Mouse (Mus musculus): Measurements from ENCODE around the gene Anp32e. TPM values are rescaled to one million over a fixed set of nuclear protein-coding genes. Genes with fewer than 3 reads are reported as not detected.
A peak's percentile ranks its signal among the peaks of the same experiment; 100 is the strongest.

Gene Anp32e
- total RNA-seq, 1 experiment, result 50.8 TPM

DNA sequence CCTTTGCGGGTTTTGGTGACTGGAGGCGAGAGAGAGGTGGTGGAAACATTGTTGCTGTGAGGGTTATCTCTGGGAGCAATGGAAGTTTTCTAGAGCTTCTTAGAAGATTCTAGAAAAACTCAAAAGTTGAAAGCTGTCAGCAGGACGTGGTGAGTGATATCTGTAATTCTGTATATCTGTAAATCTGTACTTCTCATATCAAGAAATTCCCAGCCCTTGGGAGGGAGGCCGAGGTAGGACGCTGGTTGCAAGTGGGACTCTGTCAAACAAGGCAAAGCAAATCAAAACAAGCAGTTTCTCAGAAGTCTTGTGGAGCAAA, 1.4 kb downstream of the Anp32e start:
- no peak for DNase-seq (ENCODE audit: low read depth, low spot score)
- in situ Hi-C loops (cut with MboI; ENCODE audit: low sequenced_read_pairs in 2 of 2, unreplicated experiment in 2 of 2), result no loop called here
- peak overlapping the region; percentile 97 for H3K9ac ChIP-seq (ENCODE audit: insufficient read depth, low read depth, low read length, poor library complexity, severe bottlenecking)
- H3K4me3 ChIP-seq (ENCODE audit: insufficient read depth in 1 of 2, low read depth in 1 of 2, low read length in 2 of 2, poor library complexity in 1 of 2, severe bottlenecking in 1 of 2), result peak overlapping the region; percentile 83 to 99
- H3K9me3 ChIP-seq (ENCODE audit: control insufficient read depth, insufficient read depth, low read depth, low read length), result no peaks in the 10 kb centered on the region
- no peak for TF ChIP-seq MAFK (IDR thresholded peaks at IDR 0.05; ENCODE audit: insufficient read depth, low read depth, low read length)
- no peak for TF ChIP-seq ZC3H11A (IDR thresholded peaks at IDR 0.05; ENCODE audit: borderline replicate concordance, low read depth, low read length)
- TF ChIP-seq HCFC1 (IDR thresholded peaks at IDR 0.05; ENCODE audit: borderline replicate concordance, insufficient read depth, low read length), result no peak
- no peak for TF ChIP-seq CHD2 (IDR thresholded peaks at IDR 0.05; ENCODE audit: low read depth, low read length)
- no peak for TF ChIP-seq ZNF384 (IDR thresholded peaks at IDR 0.05; ENCODE audit: low read depth, low read length)
- peaks cover 1 to 5% of the 10 kb centered on the region in 2 experiments; a peak in 2 of 4 replicates for H3K4me1 ChIP-seq (ENCODE audit: control insufficient read depth in 2 of 2, insufficient read depth in 2 of 2, low read length in 2 of 2, poor library complexity in 1 of 2)
- H3K36me3 ChIP-seq (ENCODE audit: control insufficient read depth, insufficient read depth, low read length, poor library complexity, severe bottlenecking), result peaks cover 11% of the 10 kb centered on the region
- H3K27ac ChIP-seq (ENCODE audit: insufficient read depth, low read depth, low read length, poor library complexity, severe bottlenecking), result no peak overlapping the region

DNA sequence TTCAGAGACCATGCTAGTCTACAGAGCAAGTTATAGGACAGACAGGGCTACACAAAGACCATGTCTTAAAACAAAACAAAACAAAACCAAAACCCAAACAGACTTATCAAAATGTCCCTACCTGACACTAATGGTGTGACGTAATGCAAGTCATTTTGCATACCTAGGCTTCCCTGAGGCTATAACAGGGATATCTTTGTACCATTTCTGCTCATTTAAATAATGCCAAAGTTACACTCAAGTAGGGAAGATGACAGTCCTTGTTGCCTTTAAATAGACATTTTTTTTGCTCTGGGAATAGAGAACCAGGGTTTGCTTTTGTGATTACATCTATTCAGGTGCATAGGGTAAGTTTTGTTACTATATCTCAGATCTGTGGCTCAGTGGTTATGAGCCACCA, 2.4 kb downstream of the Anp32e start:
- Histone ChIP-seq H3K9me3 (ENCODE audit: control insufficient read depth, insufficient read depth, low read depth, low read length) (no peaks in the 10 kb centered on the region), H3K4me3 (ENCODE audit: insufficient read depth in 1 of 2, low read depth in 1 of 2, low read length in 2 of 2, poor library complexity in 1 of 2, severe bottlenecking in 1 of 2) (no peak overlapping the region), H3K36me3 (ENCODE audit: control insufficient read depth, insufficient read depth, low read length, poor library complexity, severe bottlenecking) (peaks cover 13% of the 10 kb centered on the region), H3K27ac (ENCODE audit: insufficient read depth, low read depth, low read length, poor library complexity, severe bottlenecking) (no peak overlapping the region), H3K9ac (ENCODE audit: insufficient read depth, low read depth, low read length, poor library complexity, severe bottlenecking) (no peak overlapping the region), H3K4me1 (ENCODE audit: control insufficient read depth in 2 of 2, insufficient read depth in 2 of 2, low read length in 2 of 2, poor library complexity in 1 of 2) (peaks cover 1 to 5% of the 10 kb centered on the region in 2 experiments; a peak in 2 of 4 replicates)
- no peak for DNase-seq (ENCODE audit: low read depth, low spot score)
- in situ Hi-C loops (cut with MboI; ENCODE audit: low sequenced_read_pairs in 2 of 2, unreplicated experiment in 2 of 2), result no loop called here
- TF ChIP-seq CHD2 (IDR thresholded peaks at IDR 0.05; ENCODE audit: low read depth, low read length) (no peak), ZC3H11A (IDR thresholded peaks at IDR 0.05; ENCODE audit: borderline replicate concordance, low read depth, low read length) (no peak), MAFK (IDR thresholded peaks at IDR 0.05; ENCODE audit: insufficient read depth, low read depth, low read length) (no peak), HCFC1 (IDR thresholded peaks at IDR 0.05; ENCODE audit: borderline replicate concordance, insufficient read depth, low read length) (no peak), ZNF384 (IDR thresholded peaks at IDR 0.05; ENCODE audit: low read depth, low read length) (no peak)

DNA sequence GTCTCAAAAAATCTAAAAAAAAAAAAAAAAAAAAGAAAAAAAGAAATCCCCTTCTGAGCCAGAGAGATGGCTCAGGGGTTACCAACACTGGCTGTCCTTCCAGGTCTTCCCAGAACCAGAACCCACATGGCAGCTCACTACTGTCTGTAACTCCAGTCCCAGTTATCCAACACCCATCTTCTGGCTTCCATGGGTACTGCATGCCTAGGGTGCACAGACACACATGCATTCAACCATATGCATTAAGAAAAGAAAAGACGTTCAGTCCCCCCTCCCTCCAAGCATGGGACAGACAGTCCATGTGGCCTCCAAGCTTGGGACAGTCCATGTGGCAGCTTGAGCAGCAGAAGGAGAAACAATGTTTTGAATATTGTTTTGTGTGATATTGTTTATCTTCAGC, 3.1 kb downstream of the Anp32e start:
- Histone ChIP-seq H3K36me3 (ENCODE audit: control insufficient read depth, insufficient read depth, low read length, poor library complexity, severe bottlenecking) (peaks cover 19% of the 10 kb centered on the region), H3K4me3 (ENCODE audit: insufficient read depth in 1 of 2, low read depth in 1 of 2, low read length in 2 of 2, poor library complexity in 1 of 2, severe bottlenecking in 1 of 2) (no peak overlapping the region), H3K27ac (ENCODE audit: insufficient read depth, low read depth, low read length, poor library complexity, severe bottlenecking) (no peak overlapping the region), H3K9ac (ENCODE audit: insufficient read depth, low read depth, low read length, poor library complexity, severe bottlenecking) (no peak overlapping the region), H3K4me1 (ENCODE audit: control insufficient read depth in 2 of 2, insufficient read depth in 2 of 2, low read length in 2 of 2, poor library complexity in 1 of 2) (peaks cover 1 to 5% of the 10 kb centered on the region in 2 experiments; a peak in 2 of 4 replicates), H3K9me3 (ENCODE audit: control insufficient read depth, insufficient read depth, low read depth, low read length) (no peaks in the 10 kb centered on the region)
- in situ Hi-C loops (cut with MboI; ENCODE audit: low sequenced_read_pairs in 2 of 2, unreplicated experiment in 2 of 2), result no loop called here
- no peak for TF ChIP-seq ZNF384 (IDR thresholded peaks at IDR 0.05; ENCODE audit: low read depth, low read length)
- no peak for TF ChIP-seq HCFC1 (IDR thresholded peaks at IDR 0.05; ENCODE audit: borderline replicate concordance, insufficient read depth, low read length)
- no peak for TF ChIP-seq CHD2 (IDR thresholded peaks at IDR 0.05; ENCODE audit: low read depth, low read length)
- no peak for TF ChIP-seq MAFK (IDR thresholded peaks at IDR 0.05; ENCODE audit: insufficient read depth, low read depth, low read length)
- no peak for TF ChIP-seq ZC3H11A (IDR thresholded peaks at IDR 0.05; ENCODE audit: borderline replicate concordance, low read depth, low read length)
- no peak for DNase-seq (ENCODE audit: low read depth, low spot score)

DNA sequence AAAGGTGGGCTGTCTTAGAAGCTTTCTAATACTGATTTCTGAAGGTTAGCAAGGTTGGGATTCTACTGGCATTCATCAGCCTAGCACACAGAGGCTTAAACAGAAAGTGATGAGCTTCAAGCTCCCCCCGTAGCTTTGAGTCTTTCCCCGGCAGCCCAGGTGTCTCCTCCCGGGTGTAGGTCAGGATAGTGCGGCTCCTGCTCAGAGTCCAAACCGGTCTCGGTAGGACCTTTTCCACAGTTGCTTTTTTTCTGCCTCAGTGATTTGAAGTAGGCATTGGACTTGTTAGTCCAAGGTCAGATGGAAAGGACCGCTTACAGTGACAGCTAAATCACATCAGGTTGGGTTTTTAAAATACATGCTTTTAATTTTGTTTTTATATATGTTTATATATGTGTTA, 3.5 kb downstream of the Anp32e start:
- TF ChIP-seq CHD2 (IDR thresholded peaks at IDR 0.05; ENCODE audit: low read depth, low read length) (no peak), MAFK (IDR thresholded peaks at IDR 0.05; ENCODE audit: insufficient read depth, low read depth, low read length) (no peak), ZNF384 (IDR thresholded peaks at IDR 0.05; ENCODE audit: low read depth, low read length) (no peak), HCFC1 (IDR thresholded peaks at IDR 0.05; ENCODE audit: borderline replicate concordance, insufficient read depth, low read length) (no peak), ZC3H11A (IDR thresholded peaks at IDR 0.05; ENCODE audit: borderline replicate concordance, low read depth, low read length) (no peak)
- peaks cover 23% of the 10 kb centered on the region for H3K36me3 ChIP-seq (ENCODE audit: control insufficient read depth, insufficient read depth, low read length, poor library complexity, severe bottlenecking)
- H3K9me3 ChIP-seq (ENCODE audit: control insufficient read depth, insufficient read depth, low read depth, low read length), result no peaks in the 10 kb centered on the region
- H3K4me1 ChIP-seq (ENCODE audit: control insufficient read depth in 2 of 2, insufficient read depth in 2 of 2, low read length in 2 of 2, poor library complexity in 1 of 2), result peaks cover 1 to 5% of the 10 kb centered on the region in 2 experiments; a peak in 2 of 4 replicates
- 0 out of 2 replicates have a peak overlapping the region, but pooled peaks have one; percentile 7 for H3K9ac ChIP-seq (ENCODE audit: insufficient read depth, low read depth, low read length, poor library complexity, severe bottlenecking)
- in situ Hi-C loops (cut with MboI; ENCODE audit: low sequenced_read_pairs in 2 of 2, unreplicated experiment in 2 of 2), result no loop called here
- no peak for DNase-seq (ENCODE audit: low read depth, low spot score)
- H3K27ac ChIP-seq (ENCODE audit: insufficient read depth, low read depth, low read length, poor library complexity, severe bottlenecking), result no peak overlapping the region
- H3K4me3 ChIP-seq (ENCODE audit: insufficient read depth in 1 of 2, low read depth in 1 of 2, low read length in 2 of 2, poor library complexity in 1 of 2, severe bottlenecking in 1 of 2), result no peak overlapping the region

Measured in ES-E14 (cell line).